Mouse (Mus musculus): Measurements from ENCODE around the gene Slc9a3r2. TPM values are rescaled to one million over a fixed set of nuclear protein-coding genes. Genes with fewer than 3 reads are reported as not detected.

Slc9a3r2 gene
- 10 to 100 TPM; 62.2 to 64.2 TPM for total RNA-seq (2021)
- long read RNA-seq, experiment 1, transcript Slc9a3r2-201 (7 exons, 2,136 nt) = major isoform, 73 of 123 reads
- long read RNA-seq, experiment 1, transcript Slc9a3r2-203 (6 exons, 1,840 nt) = minor isoform, 5 of 123 reads
- long read RNA-seq, experiment 1, transcript Slc9a3r2-202 (6 exons, 1,717 nt) = minor isoform, 13 of 123 reads
- long read RNA-seq, experiment 1, partial matches to known transcripts = 3 of 123 reads
- long read RNA-seq, experiment 1, other reads (novel, unspliced or antisense) = 25 of 123 reads
- long read RNA-seq, experiment 2, transcript Slc9a3r2-201 (7 exons, 2,136 nt) = major isoform, 96 of 164 reads
- long read RNA-seq, experiment 2, transcript Slc9a3r2-203 (6 exons, 1,840 nt) = minor isoform, 5 of 164 reads
- long read RNA-seq, experiment 2, transcript Slc9a3r2-205 (6 exons, 2,035 nt) = minor isoform, 10 of 164 reads
- long read RNA-seq, experiment 2, transcript Slc9a3r2-202 (6 exons, 1,717 nt) = minor isoform, 26 of 164 reads
- long read RNA-seq, experiment 2, partial matches to known transcripts = 5 of 164 reads
- long read RNA-seq, experiment 2, other reads (novel, unspliced or antisense) = 21 of 164 reads

DNA sequence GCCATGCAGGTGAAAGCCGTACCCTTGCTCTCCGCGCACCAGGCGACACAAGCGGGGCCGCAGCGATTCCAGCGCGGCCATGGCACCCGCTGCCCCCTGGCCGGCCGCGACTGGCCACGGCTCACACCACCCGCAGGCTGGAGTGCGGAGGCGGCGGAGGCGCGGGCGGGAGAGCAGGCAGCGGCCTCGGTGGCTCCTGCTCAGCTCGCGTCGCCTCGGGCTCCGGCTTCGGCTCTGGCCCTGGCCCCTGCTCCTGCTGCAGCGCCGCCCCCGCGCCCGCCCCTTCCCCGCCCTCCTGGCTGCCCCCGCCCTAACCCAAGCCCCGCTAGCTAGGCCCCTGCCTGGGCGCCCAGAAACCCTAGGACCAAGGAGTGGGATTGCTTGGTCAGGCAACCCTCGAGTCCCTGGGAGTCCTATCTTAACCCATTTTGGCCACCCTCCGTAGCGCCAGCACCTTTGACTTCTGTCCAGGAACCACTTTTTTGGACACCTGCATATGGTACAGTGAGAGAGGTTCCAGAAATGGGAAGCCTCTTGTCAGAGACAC lies at the start of gene Slc9a3r2:
TSS of gene Slc9a3r2 (minus strand) at position 258 of the 547 bp plus-strand sequence.
- peak; percentile 30 to 37 for DNase-seq (ENCODE audit: low spot score in 2 of 2)

DNA sequence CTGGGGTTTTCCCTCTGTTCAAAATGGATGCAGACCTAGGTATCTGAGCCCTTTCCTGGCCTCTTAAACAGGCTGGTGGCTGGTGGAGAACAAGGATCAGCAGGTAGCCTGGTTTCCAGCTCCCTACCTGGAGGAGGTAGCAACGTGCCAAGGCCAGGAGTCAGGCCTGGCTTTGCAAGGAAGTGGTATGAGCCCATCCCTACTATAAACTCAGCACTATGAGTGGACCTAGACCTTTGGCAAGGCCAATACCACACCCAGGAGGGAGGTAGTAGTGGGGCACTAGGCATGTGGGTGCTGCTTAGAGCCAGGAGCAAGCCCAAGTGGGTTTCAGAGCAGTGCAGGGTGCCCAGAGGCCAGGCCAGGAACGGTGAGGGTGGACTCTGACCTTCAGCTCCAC lies 49.3 kb upstream of the Slc9a3r2 start:
- DNase-seq (ENCODE audit: low spot score in 2 of 2) = no peak

DNA sequence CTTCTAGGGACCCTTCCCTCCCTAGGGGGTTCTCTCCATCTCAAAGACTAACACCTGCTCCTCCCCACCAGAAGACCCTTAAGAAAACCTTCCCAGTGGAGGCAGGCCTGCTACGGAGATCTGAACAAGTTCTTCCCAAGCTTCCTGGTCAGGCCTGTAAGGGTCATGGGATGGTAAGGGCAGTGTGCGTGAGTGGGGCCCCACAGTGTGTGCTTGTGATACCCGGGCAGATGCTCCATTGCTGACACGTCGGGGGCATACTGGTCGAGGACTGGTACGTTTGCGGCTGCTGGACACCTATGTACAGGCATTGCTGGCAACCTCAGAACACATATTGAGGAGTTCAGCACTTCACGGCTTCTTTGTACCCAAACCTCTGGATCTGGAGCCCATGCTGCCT lies 48.6 kb upstream of the Slc9a3r2 start:
- no peak for DNase-seq (ENCODE audit: low spot score in 2 of 2)

DNA sequence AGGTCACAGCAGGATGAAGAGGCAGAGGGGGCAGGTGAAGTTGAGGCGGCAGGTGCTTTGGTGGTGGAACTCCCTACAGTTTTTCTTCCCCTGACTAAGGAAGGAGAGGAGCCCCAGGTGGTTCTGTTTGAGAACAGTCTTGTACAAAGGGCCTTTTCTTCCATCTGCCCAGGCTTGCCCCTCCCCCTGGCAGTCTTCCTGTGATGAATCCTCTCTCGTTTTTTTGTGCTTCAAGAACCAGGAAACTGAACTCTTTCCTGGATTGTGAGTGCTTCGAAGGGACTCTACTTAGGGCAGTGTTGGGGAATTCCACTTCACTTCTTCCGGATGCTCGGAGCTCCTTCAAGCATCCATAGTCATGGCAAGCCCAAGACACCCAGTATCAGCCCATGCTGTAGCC lies 47.9 kb upstream of the Slc9a3r2 start:
- DNase-seq (ENCODE audit: low spot score in 2 of 2) = no peak

DNA sequence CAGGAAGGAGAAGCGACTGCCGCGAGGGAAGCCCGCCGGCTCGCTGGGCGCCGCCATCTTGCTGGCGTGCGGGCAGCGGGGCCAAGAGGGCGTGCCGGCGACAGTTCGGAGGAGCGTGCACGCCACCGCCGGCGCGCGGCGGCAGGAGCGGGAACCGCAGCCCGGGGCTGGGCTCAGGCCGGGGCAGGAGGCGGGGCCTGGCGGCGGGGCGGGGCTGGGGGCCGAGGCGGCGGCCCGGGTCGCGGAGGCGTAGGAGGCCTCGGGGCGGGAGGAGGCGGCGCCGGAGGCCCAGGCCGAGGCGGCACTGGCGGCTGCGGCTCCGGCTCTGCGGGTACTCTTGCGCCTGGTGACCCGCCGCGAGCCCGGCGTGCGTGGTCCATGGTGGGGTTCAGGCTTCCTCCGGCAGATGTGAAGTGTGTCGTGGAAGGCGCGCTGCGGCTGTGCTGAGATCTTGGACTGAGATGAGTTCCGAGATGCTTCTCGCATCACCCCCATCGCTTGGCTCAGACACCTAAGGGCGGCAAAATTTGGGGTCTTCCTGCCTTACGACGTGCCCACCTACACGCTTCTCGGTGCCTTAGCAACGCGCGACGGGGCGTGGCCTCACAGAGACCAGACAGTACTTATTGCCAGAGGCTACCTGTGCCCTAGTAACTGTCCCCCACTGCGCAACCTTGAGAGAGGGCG lies 46.0 kb upstream of the Slc9a3r2 start, which contains the start of the genes Gfer and Noxo1:
TSS of gene Gfer (minus strand) at position 146 of the 687 bp plus-strand sequence.
TSS of gene Noxo1 (plus strand) at position 224 of the 687 bp plus-strand sequence.
- peak; percentile 66 to 81 for DNase-seq (ENCODE audit: low spot score in 2 of 2)

DNA sequence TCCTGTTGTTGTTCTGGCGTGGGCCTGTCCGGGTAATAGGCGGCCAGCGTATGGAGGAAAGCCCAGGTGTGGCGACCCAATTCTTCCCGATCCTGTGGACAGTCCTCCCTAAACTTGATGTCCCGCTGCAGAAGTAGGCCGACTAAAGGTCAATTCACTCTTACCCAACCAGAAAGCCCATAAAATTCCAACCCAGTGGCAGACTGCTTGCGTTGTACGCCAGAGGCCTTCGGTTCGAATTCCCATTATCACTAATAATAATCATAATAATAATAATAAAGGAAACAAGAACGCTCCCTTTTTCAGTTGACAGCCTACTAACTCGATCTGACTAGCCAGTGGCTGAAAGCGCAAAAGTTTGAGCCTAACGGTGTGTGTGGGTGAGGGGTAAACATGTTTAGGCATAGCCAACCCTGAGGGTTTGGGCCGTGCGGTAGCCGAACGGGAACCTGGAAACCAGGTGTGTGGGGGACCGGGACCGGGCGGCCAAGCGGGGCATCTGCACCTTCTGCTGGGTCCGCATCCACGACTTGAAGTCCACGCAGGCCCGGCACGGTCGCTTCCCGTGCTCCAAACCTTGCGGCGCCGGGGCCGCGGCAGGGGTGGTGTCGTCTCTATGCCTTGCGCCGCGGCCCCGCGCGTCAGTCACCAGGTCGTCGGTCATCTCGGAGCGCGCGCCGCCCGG lies 45.3 kb upstream of the Slc9a3r2 start:
- DNase-seq (ENCODE audit: low spot score in 2 of 2) = no peak

DNA sequence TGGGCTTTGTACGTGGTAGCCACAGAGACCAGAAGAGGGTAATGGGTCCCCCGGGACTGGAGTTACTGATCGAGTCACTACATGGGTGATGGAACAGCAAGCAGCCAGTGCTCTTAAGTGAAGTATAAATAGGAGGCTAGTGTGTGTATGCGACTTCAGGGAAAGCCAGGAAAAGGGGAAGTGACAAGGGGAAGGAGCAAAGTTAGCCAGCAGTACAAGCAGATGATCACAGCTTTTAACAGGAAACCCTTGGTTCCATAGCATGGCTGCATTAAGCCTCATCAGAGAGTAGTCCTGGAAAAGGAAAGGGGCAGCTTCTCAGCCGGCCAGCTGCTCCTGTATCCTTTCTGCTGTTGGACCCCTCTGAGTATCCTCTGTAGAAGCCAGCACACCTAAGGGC lies 42.3 kb upstream of the Slc9a3r2 start:
- no peak for DNase-seq (ENCODE audit: low spot score in 2 of 2)

GRCm38 (mm10) chr17:24689251-24690081 lies 39.3 kb upstream of the Slc9a3r2 start, which contains the start of gene Syngr3:
TSS of gene Syngr3 (minus strand) at chr17:24689955.
- no peak for DNase-seq (ENCODE audit: low spot score in 2 of 2)

DNA sequence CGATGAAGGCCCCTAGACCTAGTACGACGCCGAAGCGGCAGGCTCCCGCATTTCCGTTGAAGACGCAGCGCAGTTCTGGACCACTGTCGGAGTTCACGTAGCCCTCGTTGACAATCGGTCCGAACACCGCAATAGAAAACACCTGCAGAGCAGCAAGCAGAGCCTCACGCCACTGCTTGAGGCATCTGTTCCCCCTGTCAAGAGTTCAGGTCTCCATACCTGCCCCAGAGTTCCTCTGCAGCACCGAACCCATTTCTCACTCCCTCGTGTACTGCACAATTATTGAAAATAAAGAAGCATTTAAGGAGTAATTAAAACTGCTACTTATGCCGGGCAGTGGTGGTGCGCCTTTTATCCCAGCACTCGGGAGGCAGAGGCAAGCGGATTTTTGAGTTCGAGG lies 37.5 kb upstream of the Slc9a3r2 start:
- no peak for DNase-seq (ENCODE audit: low spot score in 2 of 2)

DNA sequence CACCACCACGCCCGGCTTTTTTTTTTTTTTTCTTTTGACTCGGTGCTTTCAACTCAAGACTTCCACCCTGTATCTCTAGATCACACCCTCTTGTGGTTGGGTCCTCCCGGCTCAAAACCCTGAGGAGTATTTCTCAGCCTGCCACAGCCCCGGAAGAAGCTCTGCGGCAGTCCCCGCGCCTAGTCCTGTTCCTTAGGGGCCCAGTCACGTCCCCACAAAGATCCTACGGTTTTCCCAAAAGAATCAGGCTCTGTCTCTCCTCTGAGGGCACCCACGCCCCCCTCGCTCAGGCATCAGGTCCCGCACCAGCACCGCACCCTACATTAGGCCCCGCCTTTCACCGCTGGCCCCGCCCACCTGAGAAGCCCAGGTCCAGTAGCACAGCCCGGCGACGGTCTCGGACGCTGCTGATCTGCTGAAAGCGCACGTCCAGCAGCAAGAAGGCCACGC lies 37.0 kb upstream of the Slc9a3r2 start:
- no peak for DNase-seq (ENCODE audit: low spot score in 2 of 2)

GRCm38 (mm10) chr17:24686514-24686913 lies 36.4 kb upstream of the Slc9a3r2 start:
- no peak for DNase-seq (ENCODE audit: low spot score in 2 of 2)

- DNase-seq (ENCODE audit: low spot score in 2 of 2) = no peak
Observed at GRCm38 (mm10) chr17:24677500-24678080, 27.5 kb upstream of the Slc9a3r2 start.

- no peak for DNase-seq (ENCODE audit: low spot score in 2 of 2)
Observed at GRCm38 (mm10) chr17:24676877-24677276, 26.8 kb upstream of the Slc9a3r2 start.

GRCm38 (mm10) chr17:24676187-24676586 lies 26.1 kb upstream of the Slc9a3r2 start:
- DNase-seq (ENCODE audit: low spot score in 2 of 2) = peak in 1 of 2 experiments; percentile 50

DNA sequence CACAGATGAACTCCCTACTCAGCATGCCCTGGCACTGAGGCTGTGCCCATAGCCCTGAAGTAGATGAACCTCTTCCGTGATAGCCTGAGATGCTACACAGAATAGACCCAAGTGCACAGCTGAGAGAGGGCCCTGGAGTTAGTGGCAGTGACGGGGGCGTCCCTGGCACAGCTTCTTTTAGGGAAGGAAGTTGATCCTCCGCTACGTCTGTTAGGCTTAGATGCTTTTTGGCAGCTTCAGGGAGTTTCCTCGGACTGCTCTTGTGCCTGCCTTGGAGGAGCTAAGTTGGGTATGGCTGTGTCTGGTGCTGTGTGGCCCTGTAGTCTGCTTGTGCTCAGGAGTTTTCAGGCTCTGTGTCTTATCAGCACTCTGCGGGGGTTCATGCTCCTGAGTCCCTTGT lies 24.1 kb upstream of the Slc9a3r2 start:
- no peak for DNase-seq (ENCODE audit: low spot score in 2 of 2)

DNA sequence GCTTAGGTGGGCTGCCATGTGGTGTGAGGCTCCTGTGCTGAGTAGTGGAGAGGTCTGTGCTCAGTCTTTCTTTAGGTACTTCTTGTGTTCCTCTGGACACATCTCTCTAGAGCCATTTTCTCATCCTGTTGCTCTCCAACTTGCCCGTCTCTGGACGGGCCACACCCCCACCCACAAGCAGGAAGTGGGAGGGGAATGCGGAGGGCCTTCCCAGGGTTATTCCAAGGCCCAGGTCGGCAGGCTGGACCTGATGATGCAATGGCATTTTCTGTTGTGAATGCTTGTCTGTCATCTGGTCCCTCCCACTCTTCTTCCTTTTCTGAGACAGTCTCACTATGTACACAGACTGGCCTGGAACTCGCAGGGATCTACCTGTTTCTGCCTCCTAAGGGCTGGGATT lies 22.0 kb upstream of the Slc9a3r2 start:
- DNase-seq (ENCODE audit: low spot score in 2 of 2) = peak in 1 of 2 experiments; percentile 38

DNA sequence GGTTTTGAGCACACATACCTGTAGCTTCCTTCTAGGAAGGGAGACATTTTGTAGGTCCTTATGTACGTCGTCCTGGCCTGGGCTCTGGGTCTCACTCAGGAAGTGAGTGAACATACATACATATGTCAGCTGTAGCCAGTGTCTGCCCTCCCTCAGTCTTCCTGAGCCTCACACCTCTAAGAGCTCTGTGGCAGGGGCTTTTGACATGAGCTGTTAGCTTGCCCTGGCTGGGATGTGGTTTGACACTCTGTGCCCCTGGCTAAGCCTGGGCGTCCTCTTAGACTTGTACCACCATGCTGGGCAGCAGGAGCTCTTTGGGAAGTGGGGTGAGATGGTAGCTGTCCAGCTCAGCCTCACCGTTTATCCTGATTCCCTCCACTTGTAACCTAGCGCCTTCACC lies 21.2 kb upstream of the Slc9a3r2 start:
- no peak for DNase-seq (ENCODE audit: low spot score in 2 of 2)

- no peak for DNase-seq (ENCODE audit: low spot score in 2 of 2)
Observed at GRCm38 (mm10) chr17:24670246-24670844, 20.2 kb upstream of the Slc9a3r2 start.

Measured in adrenal gland, postnatal 4 days (tissue).